Mouse (Mus musculus) MEL-GATA-1-ER (cell line): ENCODE results near the gene 2810408A11Rik.

Source experiments
- DNase-seq: peaks from one replicate; pipeline ENCODE4 v3.0.0-alpha.2; 2012; ENCODE audit warnings: low read depth; ENCODE audit errors: extremely low read depth

The 2810408A11Rik gene

DNA sequence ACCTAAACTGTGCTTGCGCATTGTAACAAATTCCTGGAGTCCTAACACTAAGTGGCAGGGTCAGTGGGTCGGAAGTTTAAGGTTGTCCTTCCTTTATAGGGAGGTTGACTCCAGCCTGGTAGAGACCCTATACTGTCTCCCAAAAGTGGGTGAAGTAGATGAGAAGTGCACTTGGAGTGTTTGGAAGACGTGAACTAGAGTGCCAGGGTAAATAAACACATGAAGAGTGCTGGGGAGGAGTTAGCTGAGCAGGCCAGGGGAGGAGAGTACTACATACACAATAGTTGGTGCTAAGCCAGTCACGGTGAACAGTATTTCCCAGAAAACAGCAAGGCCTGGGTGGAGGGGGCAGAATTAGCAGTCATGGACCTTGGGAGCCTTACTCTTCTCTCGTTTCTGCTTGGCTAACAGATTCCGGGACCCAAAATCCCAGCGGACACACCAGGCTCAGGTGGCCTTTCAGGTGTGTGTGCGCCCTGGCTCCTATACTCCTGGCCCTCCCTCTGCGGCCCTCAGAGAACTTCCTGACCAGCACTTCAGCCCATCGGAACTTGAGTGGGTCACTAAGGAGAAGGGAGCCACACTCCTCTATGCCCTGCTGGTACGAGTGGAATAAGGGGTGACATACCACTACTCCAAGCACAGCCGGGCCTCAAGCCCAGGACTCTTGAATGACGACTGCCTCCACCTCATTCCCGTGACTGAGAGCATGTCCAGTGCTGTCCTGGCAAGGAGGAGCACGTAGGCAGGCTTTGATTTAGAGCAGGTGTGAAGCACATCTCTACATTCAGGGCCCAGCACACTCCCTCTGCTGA lies 12.1 kb upstream of the 2810408A11Rik start:
- DNase-seq = no peak

DNA sequence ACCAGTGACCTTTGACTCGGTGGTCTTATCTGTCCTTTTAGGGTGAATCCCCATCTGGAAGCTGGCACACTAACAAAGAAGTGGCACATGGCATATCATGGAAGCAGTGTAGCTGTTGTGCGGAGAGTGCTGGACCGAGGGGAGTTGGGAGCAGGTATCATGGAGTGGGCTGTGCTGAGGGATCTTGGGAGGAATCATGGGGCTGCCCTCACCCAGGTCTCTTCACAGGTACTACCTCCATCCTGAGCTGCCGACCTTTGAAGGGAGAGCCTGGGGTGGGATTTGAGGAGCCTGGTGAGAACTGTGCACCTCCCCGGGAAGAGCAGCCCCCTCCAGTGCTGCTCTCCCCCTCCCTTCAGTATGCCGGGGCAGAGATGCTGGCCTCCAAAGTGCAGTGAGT lies 10.9 kb upstream of the 2810408A11Rik start:
- no peak for DNase-seq

GRCm38 (mm10) chr11:69910781-69911560 lies 10.2 kb upstream of the 2810408A11Rik start:
- no peak for DNase-seq

DNA sequence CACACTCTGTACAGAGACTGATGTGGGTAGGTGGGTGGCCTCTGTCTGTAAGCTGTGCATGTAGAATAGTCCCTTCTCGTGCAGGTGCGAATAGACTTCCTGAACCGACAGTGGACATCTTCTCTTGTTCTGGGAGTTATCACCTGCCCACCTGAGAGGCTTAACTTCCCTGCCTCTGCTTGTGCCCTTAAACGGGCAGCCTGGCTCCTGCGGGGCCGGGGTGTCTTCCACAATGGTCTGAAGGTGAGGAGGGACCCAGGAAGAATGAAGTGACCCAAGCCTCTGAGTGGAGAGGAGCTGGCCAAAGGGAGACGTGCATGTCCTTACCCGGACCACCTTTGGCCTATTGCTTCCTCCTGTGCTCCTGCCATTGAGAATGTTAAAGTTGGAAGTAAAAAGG lies 9.4 kb upstream of the 2810408A11Rik start:
- no peak for DNase-seq

DNA sequence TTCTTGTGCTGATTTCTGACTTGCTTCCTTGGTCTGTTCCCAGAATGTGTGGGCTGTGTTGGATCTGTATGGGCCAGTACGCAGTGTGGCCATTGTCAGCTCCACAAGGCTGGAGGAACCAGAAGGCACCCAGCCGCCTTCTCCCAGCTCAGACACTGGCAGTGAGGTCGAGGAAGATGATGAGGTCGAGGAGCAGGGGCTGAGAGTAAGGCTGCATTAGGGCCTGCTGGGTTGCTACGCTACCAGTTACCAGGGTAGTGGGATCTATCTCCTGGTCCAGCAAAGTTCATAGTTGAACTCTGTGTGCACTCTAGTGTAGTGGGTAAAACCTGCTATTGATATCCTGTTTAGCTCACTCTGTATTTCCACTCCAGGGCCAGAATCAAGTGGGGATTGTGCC lies 8.4 kb upstream of the 2810408A11Rik start:
- DNase-seq = no peak

- DNase-seq = no peak
Measured at GRCm38 (mm10) chr11:69908645-69909044, 7.9 kb upstream of the 2810408A11Rik start.

DNA sequence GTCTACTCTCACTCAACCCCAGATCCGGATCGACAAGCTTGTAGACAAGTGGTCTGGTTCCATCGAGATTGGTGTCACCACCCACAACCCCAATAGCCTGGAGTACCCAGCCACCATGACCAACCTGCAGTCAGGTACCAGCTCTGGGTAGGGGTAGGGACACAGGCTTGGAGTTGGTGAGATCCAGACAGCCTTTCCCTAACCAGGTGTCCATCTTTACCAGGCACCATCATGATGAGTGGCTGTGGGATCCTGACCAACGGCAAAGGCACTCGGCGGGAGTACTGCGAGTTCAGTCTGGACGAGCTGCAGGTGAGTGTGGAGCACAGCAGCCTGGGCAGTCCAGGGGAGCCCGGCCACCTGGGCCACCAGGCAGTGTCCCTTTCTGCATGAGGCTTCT lies 3.5 kb upstream of the 2810408A11Rik start:
- no peak for DNase-seq

GRCm38 (mm10) chr11:69902972-69903371 lies 2.2 kb upstream of the 2810408A11Rik start:
- no peak for DNase-seq

DNA sequence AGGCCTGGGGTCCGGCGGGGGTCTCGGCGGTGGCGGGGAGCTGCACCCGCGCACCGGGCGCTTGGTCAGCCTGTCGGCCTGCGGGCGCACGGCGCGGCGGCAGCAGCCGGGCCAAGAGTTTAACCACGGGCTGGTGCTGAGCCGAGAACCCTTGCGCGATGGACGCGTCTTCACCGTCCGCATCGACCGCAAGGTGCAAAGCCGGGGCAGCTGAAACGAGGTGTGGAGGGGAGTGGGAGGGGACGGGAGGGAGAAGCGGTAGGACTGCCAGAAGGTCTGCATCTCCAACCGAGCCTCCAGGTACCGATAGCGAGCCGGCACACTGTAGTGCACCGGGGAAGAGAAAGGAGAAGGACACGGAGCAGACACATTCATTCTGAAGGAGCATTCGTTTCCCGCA lies 1.2 kb upstream of the 2810408A11Rik start:
- DNase-seq = no peak

GRCm38 (mm10) chr11:69901406-69901846 lies 639 bp upstream of the 2810408A11Rik start:
- DNase-seq = peak; percentile 98

DNA sequence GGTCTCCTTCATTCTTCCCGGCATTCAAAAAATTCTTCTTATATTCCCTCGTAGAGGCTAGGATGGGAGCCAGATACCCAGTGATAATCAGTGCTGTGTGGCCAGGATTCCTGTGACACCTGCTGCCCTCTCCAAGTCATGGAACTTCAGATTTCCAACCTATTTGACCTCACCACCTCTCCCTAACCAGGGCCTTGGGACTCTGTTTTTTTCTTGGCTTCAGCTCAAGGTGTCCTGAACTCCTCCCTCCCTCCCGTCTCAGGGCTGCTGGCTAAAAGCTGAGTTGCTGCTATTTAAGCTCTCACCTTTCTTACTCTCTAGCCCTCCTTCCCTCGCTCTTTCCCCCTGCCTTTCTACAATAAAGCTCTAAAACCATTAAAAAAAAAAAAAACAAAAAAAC lies 917 bp downstream of the 2810408A11Rik start:
- no peak for DNase-seq

GRCm38 (mm10) chr11:69895291-69895690 lies 5.5 kb downstream of the 2810408A11Rik start, which contains the start of gene Acap1:
Gene Acap1 (minus strand): TSS chr11:69895539.
- DNase-seq = no peak

- no peak for DNase-seq
Measured at GRCm38 (mm10) chr11:69894671-69895070, 6.1 kb downstream of the 2810408A11Rik start.

DNA sequence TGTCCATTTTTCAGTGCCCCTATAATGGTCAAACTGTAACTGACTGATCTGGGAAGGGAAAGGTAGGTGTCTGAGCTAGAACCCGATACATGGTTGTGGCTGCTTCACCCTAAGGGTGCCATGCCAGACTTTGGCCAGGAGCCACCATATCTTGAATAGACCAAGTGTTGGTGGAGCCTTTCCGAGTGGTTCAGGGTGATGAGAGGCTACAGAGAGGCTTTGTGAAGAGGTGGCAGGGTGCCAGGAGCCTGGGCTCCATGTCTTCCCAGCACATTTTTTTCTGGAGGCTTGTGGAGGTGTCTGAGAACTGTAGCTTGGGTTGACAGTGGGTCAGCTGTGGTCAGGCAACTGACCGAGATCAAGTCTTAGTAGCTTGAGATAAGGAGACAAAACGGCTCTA lies 9.3 kb downstream of the 2810408A11Rik start:
- no peak for DNase-seq

- no peak for DNase-seq
Measured at GRCm38 (mm10) chr11:69886907-69887635, 13.7 kb downstream of the 2810408A11Rik start.

DNA sequence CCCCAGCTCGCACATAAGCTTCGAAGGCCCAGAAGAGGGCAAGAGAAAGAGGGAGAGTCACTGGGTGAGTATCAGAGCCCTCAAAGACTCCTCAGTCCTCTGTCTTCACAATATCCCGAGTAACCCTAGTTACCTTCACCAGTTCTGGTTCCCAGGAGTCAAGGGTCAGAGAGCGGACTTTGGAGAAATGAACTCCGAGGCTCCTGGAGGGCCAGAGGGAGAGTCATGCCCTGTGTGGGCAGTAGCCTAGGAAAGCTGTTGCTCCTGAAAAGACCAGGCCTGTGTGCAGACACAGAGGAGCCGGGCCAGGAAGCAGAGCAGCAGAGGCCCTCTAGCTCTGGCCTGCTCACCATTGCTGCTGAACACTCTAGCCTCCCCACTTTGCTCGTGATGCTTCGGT lies 16.1 kb downstream of the 2810408A11Rik start:
- DNase-seq = no peak

DNA sequence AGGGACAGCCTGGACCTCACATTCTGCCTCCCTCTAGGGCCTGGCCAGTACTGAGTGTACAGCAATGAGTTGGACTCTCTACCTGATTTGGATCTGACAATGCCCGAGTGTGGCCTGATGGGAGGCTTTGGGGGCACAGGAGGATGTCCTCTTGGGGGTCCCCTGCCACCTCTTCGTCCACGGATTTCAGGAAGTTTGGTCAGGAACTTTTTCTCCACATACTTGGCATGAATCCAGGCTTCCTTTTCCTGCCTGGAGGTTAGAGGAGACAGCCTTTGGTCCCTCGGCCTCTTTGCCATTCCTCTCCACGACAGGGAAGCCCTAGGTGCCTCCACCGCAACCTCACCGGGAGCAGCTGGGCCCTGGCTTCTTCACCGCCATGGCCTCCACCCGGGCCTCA lies 16.5 kb downstream of the 2810408A11Rik start:
- DNase-seq = no peak

DNA sequence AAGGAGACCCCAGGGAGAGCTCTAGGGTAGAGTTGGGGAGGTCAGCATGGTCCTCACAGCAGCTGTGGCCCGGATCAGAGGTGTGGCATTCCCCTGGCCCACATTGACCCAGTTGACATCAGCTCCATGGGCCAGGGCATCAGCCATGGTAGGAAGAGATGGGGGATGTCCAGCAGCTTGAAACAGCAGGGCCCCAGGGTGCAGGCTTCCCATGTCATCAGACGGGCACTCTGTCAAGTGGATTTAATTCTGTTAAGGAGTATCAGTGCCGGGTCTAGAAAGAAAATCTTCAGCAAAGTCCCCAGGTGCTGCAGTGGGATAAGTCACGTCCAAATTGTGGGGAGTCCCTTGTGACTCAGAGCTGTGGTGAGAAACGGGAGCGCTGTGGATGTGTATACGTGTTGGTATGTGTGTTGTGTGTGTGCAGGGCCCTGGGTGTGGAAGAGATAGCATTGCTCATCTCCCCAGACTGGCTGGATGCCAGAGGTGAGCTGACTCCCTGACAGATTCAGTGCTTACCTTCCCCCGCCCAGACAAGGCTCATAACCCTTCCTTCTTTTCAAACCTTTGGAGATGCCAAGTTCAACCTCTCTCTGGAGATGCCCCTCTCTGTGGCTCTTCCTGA lies 17.1 kb downstream of the 2810408A11Rik start:
- no peak for DNase-seq

- DNase-seq = no peak
Measured at GRCm38 (mm10) chr11:69883066-69883465, 17.7 kb downstream of the 2810408A11Rik start.

DNA sequence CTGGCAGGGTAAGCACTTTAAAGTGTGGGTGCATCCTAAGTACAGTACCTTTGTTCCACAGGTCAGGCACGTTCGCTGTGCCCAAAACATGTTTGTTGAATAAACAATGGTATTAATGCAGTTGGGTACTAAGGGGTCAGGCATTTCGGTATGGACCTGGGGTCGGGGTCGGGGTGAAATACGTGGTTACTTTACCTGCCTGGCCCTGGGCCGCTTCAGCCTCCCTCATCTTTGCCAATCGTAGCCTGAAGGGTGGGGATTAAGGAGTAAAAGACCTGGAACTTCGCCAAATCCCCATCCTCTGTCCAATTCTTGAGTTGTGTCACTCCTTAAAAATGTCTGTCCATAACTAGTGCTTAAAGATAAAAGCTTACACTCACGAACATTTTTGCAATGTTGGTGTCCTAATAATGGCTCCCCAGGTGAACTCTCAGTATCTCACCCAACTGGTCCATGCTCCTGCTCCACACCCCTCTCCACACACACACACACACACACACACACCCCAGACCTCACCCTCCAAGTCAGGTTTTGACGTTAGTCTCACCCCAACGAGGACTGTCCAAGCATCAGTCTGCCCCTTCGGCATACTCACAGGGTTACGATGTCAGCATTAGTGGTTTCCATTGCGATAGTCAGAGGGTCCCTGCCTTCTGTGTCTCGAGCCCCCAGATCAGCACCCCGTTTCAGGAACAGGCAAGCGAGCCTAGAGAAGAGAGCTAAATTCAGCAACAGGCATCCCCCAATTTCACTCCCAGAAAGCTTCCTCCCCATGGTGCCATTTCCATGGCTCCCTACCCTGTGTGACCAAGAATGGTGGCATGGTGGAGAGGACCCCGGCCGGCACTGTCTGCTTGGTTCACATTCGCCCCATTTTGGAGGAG lies 18.8 kb downstream of the 2810408A11Rik start:
- DNase-seq = no peak
